Mouse (Mus musculus) testis, adult 2 months (tissue): ENCODE results near the gene Phactr1.

Source experiments
- CTCF ChIP-seq: fragments of 200-500 bp; IDR thresholded peaks from 2 replicates; pipeline ENCODE4 v1.5.1; 2012; ENCODE audit warnings: low read depth, mild to moderate bottlenecking, inconsistent platforms, low read length, moderate library complexity; ENCODE audit not compliant: control insufficient read depth, insufficient read depth, insufficient replicate concordance
- POLR2A ChIP-seq: fragments of 200-500 bp; IDR thresholded peaks from 2 replicates; pipeline ENCODE4 v1.6.1; 2012; ENCODE audit warnings: low read depth, mild to moderate bottlenecking, inconsistent platforms, low read length, moderate library complexity; ENCODE audit not compliant: control insufficient read depth

GRCm38 (mm10) chr13:43070971-43071370, 390.5 kb downstream of the Phactr1 start:
- TF ChIP-seq POLR2A (no peak), CTCF (no peak)
